Mouse (Mus musculus) cerebellum, adult 2 months (tissue): ENCODE results near the gene Sema6c.

Experiments
- CTCF ChIP-seq: fragments of 200-500 bp; IDR thresholded peaks from 2 replicates; pipeline ENCODE4 v1.5.1; 2011; ENCODE audit warnings: low read depth, mild to moderate bottlenecking, control low read depth, low read length, moderate library complexity, borderline replicate concordance; ENCODE audit not compliant: insufficient read depth
- POLR2A ChIP-seq: fragments of 200-500 bp; IDR thresholded peaks from 2 replicates; pipeline ENCODE4 v1.6.1; 2011; ENCODE audit warnings: low read length, control low read depth, borderline replicate concordance; ENCODE audit not compliant: insufficient read depth

- no peak for TF ChIP-seq CTCF
- TF ChIP-seq POLR2A = no peak
These were observed 19.6 kb downstream of the Sema6c start for GRCm38 (mm10) chr3:95179890-95180289.
